Mouse (Mus musculus): ENCODE data around the gene Gm20792. TPM values are rescaled to one million over a fixed set of nuclear protein-coding genes. Genes with fewer than 3 reads are reported as not detected.

Gene Gm20792
- total RNA-seq (2023), result not detected in 2 replicates

DNA sequence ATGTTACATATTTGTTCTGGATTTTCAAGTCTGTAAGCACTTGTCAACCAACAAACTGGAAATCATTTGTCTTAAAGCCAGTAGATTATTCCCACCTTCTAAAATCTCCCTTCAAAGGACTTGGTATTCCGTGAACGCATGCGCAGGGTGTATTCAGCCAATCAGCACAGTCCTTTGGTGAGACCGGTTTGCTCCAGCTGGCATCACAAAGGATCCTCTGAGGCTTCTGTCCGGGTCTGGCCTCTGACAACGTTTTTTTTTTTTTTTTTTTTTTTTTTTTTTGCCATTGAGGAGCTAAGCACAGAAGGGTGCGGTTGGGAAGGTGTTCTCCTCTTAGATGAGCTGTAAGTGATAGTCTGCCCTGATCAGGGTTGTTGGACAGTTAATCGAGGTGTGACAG is at the start of gene Gm20792:
Gm20792 (plus strand) TSS at position 301 of the 400 bp plus-strand sequence.

